Mouse (Mus musculus) cerebellum, adult 2 months (tissue): ENCODE data around the gene Efna3. TPM values are rescaled to one million over a fixed set of nuclear protein-coding genes. Genes with fewer than 3 reads are reported as not detected.
A peak's percentile ranks its signal among the peaks of the same experiment; 100 is the strongest.

Source experiments
- DNase-seq, 2 experiments: peaks; one replicate each; pipeline ENCODE4 v3.0.0; 2021
- H3K27ac ChIP-seq: fragments of 200-500 bp; 2 replicates; pipeline ENCODE4 v1.5.1; 2012; ENCODE audit warnings: low read length, control low read depth, inconsistent platforms; ENCODE audit not compliant: insufficient read depth
- H3K27me3 ChIP-seq: fragments of 200-500 bp; 2 replicates; pipeline ENCODE4 v1.6.1; 2012; ENCODE audit warnings: inconsistent platforms, mild to moderate bottlenecking, low read length, moderate library complexity; ENCODE audit not compliant: control insufficient read depth, insufficient read depth
- H3K4me1 ChIP-seq: fragments of 200-500 bp; 2 replicates; pipeline ENCODE4 v1.6.1; 2011; ENCODE audit warnings: low read length; ENCODE audit not compliant: control insufficient read depth, insufficient read depth
- H3K4me3 ChIP-seq: fragments of 200-500 bp; replicated peaks from 2 replicates; pipeline ENCODE3; 2011; ENCODE audit warnings: mild to moderate bottlenecking, low read depth, low read length, control low read depth; ENCODE audit not compliant: insufficient read depth
- CTCF ChIP-seq: fragments of 200-500 bp; IDR thresholded peaks from 2 replicates; pipeline ENCODE4 v1.5.1; 2011; ENCODE audit warnings: low read depth, mild to moderate bottlenecking, control low read depth, low read length, moderate library complexity, borderline replicate concordance; ENCODE audit not compliant: insufficient read depth
- POLR2A ChIP-seq: fragments of 200-500 bp; IDR thresholded peaks from 2 replicates; pipeline ENCODE4 v1.6.1; 2011; ENCODE audit warnings: low read length, control low read depth, borderline replicate concordance; ENCODE audit not compliant: insufficient read depth
- WGBS: fragments of 180-500 bp; shearing (Covaris S2); methylation state at CpG from one replicate; pipeline ENCODE4 v1.1.7; 2018; 5-methylcytosine and 5-hydroxymethylcytosine counted together
- polyA plus RNA-seq: library from polyadenylated mRNA; depleted of rRNA; stranded (reverse); fragments of >200 nt; gene quantifications from 2 replicates; pipeline ENCODE4 v1.2.3, GENCODE M21; 2012

Gene Efna3
- polyA plus RNA-seq, 1 experiment = 37.0 TPM

GRCm38 (mm10) chr3:89305551-89306325, 17.0 kb downstream of the Efna3 start:
- Histone ChIP-seq H3K4me1 (no peaks in the 10 kb centered on the region), H3K27ac (no peak overlapping the region), H3K27me3 (no peaks in the 10 kb centered on the region), H3K4me3 (no peak overlapping the region)
- WGBS = 83% methylated on average over 8 of the region's 8 CpGs
- DNase-seq = no peak
- TF ChIP-seq CTCF (no peak), POLR2A (no peak)

GRCm38 (mm10) chr3:89305105-89305504, 17.7 kb downstream of the Efna3 start:
- WGBS = 70% methylated on average over 4 of the region's 4 CpGs
- no peak for TF ChIP-seq CTCF
- no peak for TF ChIP-seq POLR2A
- Histone ChIP-seq H3K27me3 (no peaks in the 10 kb centered on the region), H3K27ac (no peak overlapping the region), H3K4me1 (no peaks in the 10 kb centered on the region), H3K4me3 (no peak overlapping the region)
- no peak for DNase-seq

- no peaks in the 10 kb centered on the region for H3K27me3 ChIP-seq
- TF ChIP-seq POLR2A (no peak), CTCF (no peak)
- H3K27ac ChIP-seq = no peak overlapping the region
- no peak for DNase-seq
- 63% methylated on average over 6 of the region's 6 CpGs for WGBS
- no peak overlapping the region for H3K4me3 ChIP-seq
- no peaks in the 10 kb centered on the region for H3K4me1 ChIP-seq
These were observed 18.3 kb downstream of the Efna3 start for GRCm38 (mm10) chr3:89304440-89304839.

GRCm38 (mm10) chr3:89300514-89300913, 22.3 kb downstream of the Efna3 start:
- TF ChIP-seq CTCF (no peak), POLR2A (no peak)
- H3K4me3 ChIP-seq = no peak overlapping the region
- H3K4me1 ChIP-seq = no peaks in the 10 kb centered on the region
- H3K27me3 ChIP-seq = no peaks in the 10 kb centered on the region
- H3K27ac ChIP-seq = no peak overlapping the region
- WGBS = 75% methylated on average over 2 of the region's 2 CpGs
- DNase-seq = no peak

- no peaks in the 10 kb centered on the region for H3K4me1 ChIP-seq
- H3K27me3 ChIP-seq = no peaks in the 10 kb centered on the region
- no peak overlapping the region for H3K27ac ChIP-seq
- DNase-seq = no peak
- 59% methylated on average over 1 of the region's 1 CpGs for WGBS
- no peak for TF ChIP-seq POLR2A
- no peak for TF ChIP-seq CTCF
- H3K4me3 ChIP-seq = no peak overlapping the region
These were observed 22.7 kb downstream of the Efna3 start for GRCm38 (mm10) chr3:89300071-89300470.

- no peaks in the 10 kb centered on the region for H3K27me3 ChIP-seq
- peak overlapping the region; percentile 9 for H3K4me3 ChIP-seq
- WGBS = 5% methylated on average over 14 of the region's 14 CpGs
- no peak for TF ChIP-seq POLR2A
- no peak for TF ChIP-seq CTCF
- H3K4me1 ChIP-seq = no peaks in the 10 kb centered on the region
- no peak overlapping the region for H3K27ac ChIP-seq
- DNase-seq = no peak
These were observed 23.3 kb downstream of the Efna3 start for GRCm38 (mm10) chr3:89299499-89299898.

GRCm38 (mm10) chr3:89298908-89299307, 23.9 kb downstream of the Efna3 start:
- Histone ChIP-seq H3K4me3 (no peak overlapping the region), H3K27ac (no peak overlapping the region), H3K27me3 (no peaks in the 10 kb centered on the region), H3K4me1 (no peaks in the 10 kb centered on the region)
- WGBS = 88% methylated on average over 6 of the region's 6 CpGs
- TF ChIP-seq POLR2A (no peak), CTCF (no peak)
- DNase-seq = no peak

GRCm38 (mm10) chr3:89296761-89297396, 25.9 kb downstream of the Efna3 start:
- Histone ChIP-seq H3K4me1 (no peaks in the 10 kb centered on the region), H3K27ac (no peak overlapping the region), H3K4me3 (no peak overlapping the region), H3K27me3 (no peaks in the 10 kb centered on the region)
- WGBS = 85% methylated on average over 11 of the region's 11 CpGs
- DNase-seq = no peak
- TF ChIP-seq POLR2A = no peak
